Mouse (Mus musculus): Measurements from ENCODE around the gene Gramd2. TPM values are rescaled to one million over a fixed set of nuclear protein-coding genes. Genes with fewer than 3 reads are reported as not detected.
"Not testable (repeated sequence)": the region's sequence is repeated elsewhere in the genome, so short reads cannot be mapped to it uniquely, and the experiment has no call there.

Gramd2 gene
- total and polyA plus RNA-seq, 2 experiments: 0.06 TPM; not detected in 1

DNA sequence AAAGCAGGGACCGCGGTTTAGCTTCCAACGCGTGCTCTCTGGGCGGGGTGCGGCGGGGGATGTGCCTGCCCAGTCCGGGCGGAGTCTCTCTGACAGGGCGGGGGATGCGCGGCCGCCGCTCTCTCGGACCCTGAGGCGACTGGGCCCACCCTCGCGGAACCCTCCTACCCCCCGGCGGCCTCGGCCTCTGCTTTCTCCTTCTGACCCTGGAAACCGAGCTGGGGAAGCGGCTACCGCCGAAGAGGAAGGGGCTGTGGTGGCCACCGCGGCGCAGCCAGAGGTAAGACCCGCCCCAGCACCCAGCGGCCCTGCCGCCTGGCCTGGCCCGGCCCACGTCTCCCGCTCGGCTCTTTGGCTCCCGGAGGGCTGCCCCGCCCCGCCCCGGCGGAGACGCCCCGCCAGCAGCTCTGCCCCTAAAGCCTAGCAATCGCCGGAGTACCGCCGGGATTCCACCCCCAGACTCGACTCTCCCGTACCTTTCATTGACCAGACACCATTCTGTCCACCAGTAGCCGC lies 71.2 kb downstream of the Gramd2 start:
- TF ChIP-seq POLR2A (IDR thresholded peaks at IDR 0.05; ENCODE audit: extremely low read depth, insufficient read depth, low read length) (no peak), CTCF (IDR thresholded peaks at IDR 0.05; ENCODE audit: low read depth, low read length) (no peak)
- peak overlapping the region; percentile 86 for H3K27ac ChIP-seq (replicated peaks; ENCODE audit: insufficient read depth, low read depth, low read length)
- no peaks in the 10 kb centered on the region for H3K79me2 ChIP-seq (ENCODE audit: control insufficient read depth, insufficient read depth, low read length)
- H3K27me3 ChIP-seq (ENCODE audit: control insufficient read depth, insufficient read depth, low read length): no peaks in the 10 kb centered on the region
- peak overlapping the region; percentile 87 for H3K4me3 ChIP-seq (ENCODE audit: insufficient read depth, low read depth, low read length)
- WGBS: under 1% methylated on average over 45 of the region's 49 CpGs
- DNase-seq (ENCODE audit: extremely low read depth, low read depth, low spot score): peak; percentile 63
- peak overlapping the region; percentile 83 for H3K9ac ChIP-seq (ENCODE audit: low read depth, low read length)
- H3K36me3 ChIP-seq (ENCODE audit: control insufficient read depth, insufficient read depth, low read length): no peaks in the 10 kb centered on the region
- H3K4me1 ChIP-seq (ENCODE audit: control insufficient read depth, insufficient read depth, low read length): no peaks in the 10 kb centered on the region; the same call in 1 of the 2 replicates

DNA sequence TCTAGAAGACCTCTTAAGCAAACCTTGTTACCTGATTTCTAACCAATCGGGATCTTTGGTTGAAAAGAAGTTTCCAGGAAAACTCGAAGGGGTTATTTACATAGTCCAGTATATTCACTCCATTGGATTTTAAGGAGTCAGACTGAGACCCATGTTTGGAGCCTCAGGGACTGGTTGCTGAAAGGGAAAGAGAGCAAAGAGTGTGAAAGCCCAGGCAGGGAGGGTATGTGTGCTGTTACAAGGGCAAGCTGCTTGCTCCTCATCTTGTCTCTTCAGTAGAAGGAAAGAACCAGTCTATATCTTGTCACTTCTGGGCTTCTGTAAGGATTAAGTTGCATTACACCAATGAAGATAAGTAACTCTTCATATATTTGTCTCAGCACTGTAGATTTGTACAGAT lies 72.0 kb downstream of the Gramd2 start:
- no peaks in the 10 kb centered on the region; the same call in 1 of the 2 replicates for H3K4me1 ChIP-seq (ENCODE audit: control insufficient read depth, insufficient read depth, low read length)
- no peaks in the 10 kb centered on the region for H3K27me3 ChIP-seq (ENCODE audit: control insufficient read depth, insufficient read depth, low read length)
- H3K9ac ChIP-seq (ENCODE audit: low read depth, low read length): peak overlapping the region; percentile 34; the same call in 1 of the 2 replicates
- no peaks in the 10 kb centered on the region for H3K36me3 ChIP-seq (ENCODE audit: control insufficient read depth, insufficient read depth, low read length)
- H3K4me3 ChIP-seq (ENCODE audit: insufficient read depth, low read depth, low read length): peak overlapping the region; percentile 87
- TF ChIP-seq POLR2A (IDR thresholded peaks at IDR 0.05; ENCODE audit: extremely low read depth, insufficient read depth, low read length) (no peak), CTCF (IDR thresholded peaks at IDR 0.05; ENCODE audit: low read depth, low read length) (no peak)
- no peak for DNase-seq (ENCODE audit: extremely low read depth, low read depth, low spot score)
- H3K79me2 ChIP-seq (ENCODE audit: control insufficient read depth, insufficient read depth, low read length): no peaks in the 10 kb centered on the region
- H3K27ac ChIP-seq (replicated peaks; ENCODE audit: insufficient read depth, low read depth, low read length): no peak overlapping the region; the same call in 1 of the 2 replicates
- WGBS: 0% methylated on average over 2 of the region's 2 CpGs

DNA sequence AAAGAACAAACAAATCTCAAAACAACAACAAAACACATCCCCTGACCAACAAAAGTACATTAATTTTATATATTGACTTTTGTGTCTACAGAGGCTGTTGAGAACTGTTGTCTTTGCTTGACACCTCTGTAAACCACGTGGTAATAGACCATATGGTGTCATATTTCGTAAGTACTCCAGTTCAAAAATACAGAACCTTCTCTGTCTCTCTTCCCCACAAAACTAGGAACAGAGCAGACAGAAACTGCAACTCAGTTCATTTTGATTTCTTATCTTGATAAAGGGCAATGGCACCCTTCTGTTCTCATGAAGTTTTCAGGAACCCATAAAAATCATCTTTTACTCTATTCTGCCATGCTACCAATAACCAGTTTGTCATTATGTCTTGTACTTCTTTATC lies 75.3 kb downstream of the Gramd2 start:
- Histone ChIP-seq H3K36me3 (ENCODE audit: control insufficient read depth, insufficient read depth, low read length) (no peaks in the 10 kb centered on the region), H3K27me3 (ENCODE audit: control insufficient read depth, insufficient read depth, low read length) (no peaks in the 10 kb centered on the region), H3K9ac (ENCODE audit: low read depth, low read length) (no peak overlapping the region), H3K4me1 (ENCODE audit: control insufficient read depth, insufficient read depth, low read length) (no peaks in the 10 kb centered on the region; the same call in 1 of the 2 replicates), H3K4me3 (ENCODE audit: insufficient read depth, low read depth, low read length) (no peak overlapping the region), H3K27ac (replicated peaks; ENCODE audit: insufficient read depth, low read depth, low read length) (no peak overlapping the region), H3K79me2 (ENCODE audit: control insufficient read depth, insufficient read depth, low read length) (no peaks in the 10 kb centered on the region)
- peak; percentile 36 for DNase-seq (ENCODE audit: extremely low read depth, low read depth, low spot score)
- TF ChIP-seq POLR2A (IDR thresholded peaks at IDR 0.05; ENCODE audit: extremely low read depth, insufficient read depth, low read length) (no peak), CTCF (IDR thresholded peaks at IDR 0.05; ENCODE audit: low read depth, low read length) (no peak)
- 67% methylated on average over 2 of the region's 2 CpGs for WGBS

DNA sequence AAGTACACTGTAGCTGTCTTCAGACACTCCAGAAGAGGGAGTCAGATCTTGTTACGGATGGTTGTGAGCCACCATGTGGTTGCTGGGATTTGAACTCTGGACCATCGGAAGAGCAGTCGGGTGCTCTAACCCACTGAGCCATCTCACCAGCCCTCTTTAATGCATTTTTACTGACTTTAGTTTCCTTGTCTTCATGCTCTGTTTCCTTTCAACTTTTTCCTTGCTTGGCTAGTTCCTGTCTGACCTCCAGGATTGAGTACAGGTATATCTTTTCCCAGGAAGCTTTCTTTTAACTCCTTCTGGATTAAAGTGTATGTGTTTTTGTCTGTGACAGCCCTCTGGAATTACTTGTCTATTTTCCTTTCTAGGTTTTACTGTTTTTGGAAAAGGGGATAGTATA lies 77.1 kb downstream of the Gramd2 start:
- WGBS: 96% methylated on average over 2 of the region's 3 CpGs
- not testable (repeated sequence) for H3K27ac ChIP-seq (replicated peaks; ENCODE audit: insufficient read depth, low read depth, low read length); DNase-seq (ENCODE audit: extremely low read depth, low read depth, low spot score); H3K36me3 ChIP-seq (ENCODE audit: control insufficient read depth, insufficient read depth, low read length); H3K27me3 ChIP-seq (ENCODE audit: control insufficient read depth, insufficient read depth, low read length); H3K9ac ChIP-seq (ENCODE audit: low read depth, low read length); H3K4me3 ChIP-seq (ENCODE audit: insufficient read depth, low read depth, low read length); H3K79me2 ChIP-seq (ENCODE audit: control insufficient read depth, insufficient read depth, low read length); H3K4me1 ChIP-seq (ENCODE audit: control insufficient read depth, insufficient read depth, low read length)

DNA sequence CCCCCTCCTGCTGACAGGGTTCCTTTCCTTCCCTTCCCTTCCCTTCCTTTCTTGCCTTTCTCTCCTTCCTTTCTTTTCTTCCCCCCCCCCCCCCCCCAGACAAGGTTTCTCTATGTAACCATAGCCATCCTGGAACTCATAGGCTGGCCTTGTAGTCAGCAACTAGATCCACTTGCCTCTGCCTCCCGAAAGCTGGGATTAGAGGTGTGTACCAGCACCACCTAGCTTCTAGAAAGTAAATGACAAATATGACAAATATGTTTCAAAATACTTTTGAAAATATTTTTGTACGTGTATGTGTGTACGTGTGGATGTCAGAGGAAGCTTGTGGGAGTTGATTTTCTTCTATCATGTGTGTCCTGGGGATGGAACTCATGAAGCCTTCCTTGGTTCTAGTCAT lies 80.6 kb downstream of the Gramd2 start:
- H3K27ac ChIP-seq (replicated peaks; ENCODE audit: insufficient read depth, low read depth, low read length): no peak overlapping the region
- TF ChIP-seq CTCF (IDR thresholded peaks at IDR 0.05; ENCODE audit: low read depth, low read length) (peak; percentile 14; the same call in 1 of the 2 replicates), POLR2A (IDR thresholded peaks at IDR 0.05; ENCODE audit: extremely low read depth, insufficient read depth, low read length) (no peak)
- DNase-seq (ENCODE audit: extremely low read depth, low read depth, low spot score): peak; percentile 19

DNA sequence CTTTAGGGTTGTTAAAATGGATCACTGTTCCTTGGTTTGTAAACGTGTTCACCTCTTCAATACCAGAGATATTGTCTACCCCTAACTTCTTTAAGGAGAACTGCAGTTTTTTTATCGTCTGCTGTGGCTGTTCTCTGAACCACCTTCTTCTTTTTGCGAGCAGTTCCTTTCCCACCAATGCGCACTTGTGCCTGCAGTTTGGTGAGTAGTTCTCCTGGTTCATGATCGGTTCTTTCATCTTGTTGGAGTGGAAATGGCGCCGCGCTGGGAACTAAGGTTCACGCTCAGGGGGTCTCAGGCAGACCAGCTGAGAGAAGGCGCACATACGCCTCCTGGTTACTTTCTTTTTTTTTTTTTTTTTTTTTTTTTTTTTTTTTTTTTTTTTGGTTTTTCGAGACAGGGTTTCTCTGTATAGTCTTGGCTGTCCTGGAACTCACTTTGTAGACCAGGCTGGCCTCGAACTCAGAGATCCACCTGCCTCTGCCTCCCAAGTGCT lies 87.1 kb downstream of the Gramd2 start:
- H3K36me3 ChIP-seq (ENCODE audit: control insufficient read depth, insufficient read depth, low read length); H3K9ac ChIP-seq (ENCODE audit: low read depth, low read length); H3K27ac ChIP-seq (replicated peaks; ENCODE audit: insufficient read depth, low read depth, low read length); H3K4me3 ChIP-seq (ENCODE audit: insufficient read depth, low read depth, low read length); H3K4me1 ChIP-seq (ENCODE audit: control insufficient read depth, insufficient read depth, low read length); DNase-seq (ENCODE audit: extremely low read depth, low read depth, low spot score); H3K79me2 ChIP-seq (ENCODE audit: control insufficient read depth, insufficient read depth, low read length); H3K27me3 ChIP-seq (ENCODE audit: control insufficient read depth, insufficient read depth, low read length): not testable (repeated sequence)
- WGBS: 96% methylated on average over 12 of the region's 13 CpGs

More for the DNA sequence above, 80.6 kb downstream of the Gramd2 start:
- no peaks in the 10 kb centered on the region for H3K79me2 ChIP-seq (ENCODE audit: control insufficient read depth, insufficient read depth, low read length)
- H3K4me3 ChIP-seq (ENCODE audit: insufficient read depth, low read depth, low read length): no peak overlapping the region
- WGBS: 39% methylated on average over 3 of the region's 3 CpGs
- H3K27me3 ChIP-seq (ENCODE audit: control insufficient read depth, insufficient read depth, low read length): no peaks in the 10 kb centered on the region
- no peaks in the 10 kb centered on the region for H3K36me3 ChIP-seq (ENCODE audit: control insufficient read depth, insufficient read depth, low read length)
- no peak overlapping the region for H3K9ac ChIP-seq (ENCODE audit: low read depth, low read length)
- H3K4me1 ChIP-seq (ENCODE audit: control insufficient read depth, insufficient read depth, low read length): no peaks in the 10 kb centered on the region

Other genes starting within 250 kb of the Gramd2 start
- 26.6 and 31.4 TPM in 2 replicates for gene Arih1, start 193.5 kb upstream of the Gramd2 start, total RNA-seq (2014; rRNA removed)
- gene Arih1, start 193.5 kb upstream of the Gramd2 start, polyA plus RNA-seq (2012; rRNA removed): 9.5 and 10.2 TPM in 2 replicates
- gene Hexa, start 140.6 kb upstream of the Gramd2 start, total RNA-seq (2014; rRNA removed): 39.6 and 46.2 TPM in 2 replicates
- gene Hexa, start 140.6 kb upstream of the Gramd2 start, polyA plus RNA-seq (2012; rRNA removed): 38.9 and 46.2 TPM in 2 replicates
- gene Tmem202, start 140.3 kb upstream of the Gramd2 start, total RNA-seq (2014; rRNA removed): 0.18 TPM in 1 of 2 replicates, not detected in the other
- gene Tmem202, start 140.3 kb upstream of the Gramd2 start, polyA plus RNA-seq (2012; rRNA removed): 0.07 TPM in 1 of 2 replicates, not detected in the other
- not detected in 2 replicates for gene Celf6, start 102.2 kb upstream of the Gramd2 start, total RNA-seq (2014; rRNA removed)
- not detected in 2 replicates for gene Celf6, start 102.2 kb upstream of the Gramd2 start, polyA plus RNA-seq (2012; rRNA removed)
- gene Parp6, start 62.9 kb upstream of the Gramd2 start, total RNA-seq (2014; rRNA removed): 11.2 and 13.7 TPM in 2 replicates
- 7.9 and 8.9 TPM in 2 replicates for gene Parp6, start 62.9 kb upstream of the Gramd2 start, polyA plus RNA-seq (2012; rRNA removed)
- 23.4 and 33.4 TPM in 2 replicates for gene Pkm, start 23.8 kb upstream of the Gramd2 start, total RNA-seq (2014; rRNA removed)
- 18.5 and 22.7 TPM in 2 replicates for gene Pkm, start 23.8 kb upstream of the Gramd2 start, polyA plus RNA-seq (2012; rRNA removed)
- 1.6 and 2.5 TPM in 2 replicates for gene Senp8, start 70.6 kb downstream of the Gramd2 start, total RNA-seq (2014; rRNA removed)
- 1.2 and 1.7 TPM in 2 replicates for gene Senp8, start 70.6 kb downstream of the Gramd2 start, polyA plus RNA-seq (2012; rRNA removed)
- gene Myo9a, start 70.8 kb downstream of the Gramd2 start, total RNA-seq (2014; rRNA removed): 5.8 and 9.3 TPM in 2 replicates
- gene Myo9a, start 70.8 kb downstream of the Gramd2 start, polyA plus RNA-seq (2012; rRNA removed): 0.40 and 0.42 TPM in 2 replicates

Data from liver, adult 2 months (tissue).